Mouse (Mus musculus) neural tube, embryonic 11.5 days (tissue): Measurements from ENCODE around the gene Clec12a. TPM values are rescaled to one million over a fixed set of nuclear protein-coding genes. Genes with fewer than 3 reads are reported as not detected.
"Not testable (repeated sequence)": the region's sequence is repeated elsewhere in the genome, so short reads cannot be mapped to it uniquely, and the experiment has no call there.

Source experiments
- ATAC-seq: fragments of 200-750 bp; cut with Nextera tagmentation; 2 replicates; pipeline ENCODE4 v1.8.0; 2017; ENCODE audit warnings: moderate number of reproducible peaks, mild to moderate bottlenecking, moderate TSS enrichment, moderate library complexity; ENCODE audit not compliant: insufficient read depth, low FRiP score, low TSS enrichment
- DNase-seq: peaks from one replicate; pipeline ENCODE4 v3.0.0-alpha.2; 2015; ENCODE audit warnings: low spot score
- H3K27ac ChIP-seq: fragments of 300-500 bp; sonication (generic); 2 replicates; pipeline ENCODE4 v1.5.1; 2014; ENCODE audit warnings: low read depth, mild to moderate bottlenecking, low read length
- H3K27me3 ChIP-seq: fragments of 300-500 bp; sonication (generic); 2 replicates; pipeline ENCODE4 v1.6.1; 2014; ENCODE audit warnings: mild to moderate bottlenecking, low read length, mixed read lengths; ENCODE audit not compliant: control insufficient read depth, insufficient read depth
- H3K36me3 ChIP-seq: fragments of 300-500 bp; sonication (generic); 2 replicates; pipeline ENCODE4 v1.6.1; 2014; ENCODE audit warnings: mild to moderate bottlenecking, low read length, moderate library complexity, mixed read lengths; ENCODE audit not compliant: control insufficient read depth, insufficient read depth
- H3K4me1 ChIP-seq: fragments of 300-500 bp; sonication (generic); 2 replicates; pipeline ENCODE4 v1.6.1; 2014; ENCODE audit warnings: low read length, mixed read lengths; ENCODE audit not compliant: control insufficient read depth, insufficient read depth
- H3K4me2 ChIP-seq: fragments of 300-500 bp; sonication (generic); 2 replicates; pipeline ENCODE4 v1.6.1; 2014; ENCODE audit warnings: low read depth, mild to moderate bottlenecking, moderate library complexity
- H3K4me3 ChIP-seq: fragments of 300-500 bp; sonication (generic); 2 replicates; pipeline ENCODE4 v1.5.1; 2014; ENCODE audit warnings: low read depth, low read length
- H3K9ac ChIP-seq: fragments of 300-500 bp; sonication (generic); 2 replicates; pipeline ENCODE4 v1.6.1; 2014; ENCODE audit warnings: mild to moderate bottlenecking, low read length
- H3K9me3 ChIP-seq: fragments of 300-500 bp; sonication (generic); 2 replicates; pipeline ENCODE4 v1.6.1; 2016; ENCODE audit warnings: low read length; ENCODE audit not compliant: control insufficient read depth
- WGBS: fragments of 180-500 bp; shearing (Covaris S2); extraction: QIAGEN DNeasy Blood & Tissue Kit; methylation state at CpG from one replicate; pipeline ENCODE4 v1.1.7; 2014; 5-methylcytosine and 5-hydroxymethylcytosine counted together
- polyA plus RNA-seq: library from polyadenylated mRNA; unstranded; fragments of >200 nt; fragmentation: Nextera tagmentation; extraction: Ambion mirVana; gene quantifications from 2 replicates; pipeline ENCODE4 v1.2.1, GENCODE M21; 2014

Clec12a gene
- 0.49 and 0.53 TPM in 2 replicates for polyA plus RNA-seq

DNA sequence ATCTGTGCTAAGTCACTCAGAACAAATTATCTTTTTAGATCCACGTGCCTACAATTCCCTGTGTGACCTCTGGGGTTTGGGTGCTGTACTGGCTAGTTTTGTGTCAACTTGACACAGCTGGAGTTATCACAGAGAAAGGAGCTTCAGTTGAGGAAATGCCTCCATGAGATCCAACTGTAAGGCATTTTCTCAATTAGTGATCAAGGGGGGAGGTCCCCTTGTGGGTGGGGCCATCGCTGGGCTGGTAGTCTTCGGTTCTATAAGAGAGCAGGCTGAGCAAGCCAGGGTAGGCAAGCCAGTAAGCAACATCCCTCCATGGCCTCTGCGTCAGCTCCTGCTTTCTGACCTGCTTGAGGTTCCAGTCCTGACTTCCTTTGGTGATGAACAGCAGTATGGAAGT is at the start of gene Clec12a:
Clec12a (plus strand) TSS at position 301 of the 400 bp plus-strand sequence.
- not testable (repeated sequence) for H3K4me1 ChIP-seq, H3K36me3 ChIP-seq, H3K27me3 ChIP-seq, H3K9me3 ChIP-seq, ATAC-seq, H3K9ac ChIP-seq, H3K4me2 ChIP-seq, H3K27ac ChIP-seq, H3K4me3 ChIP-seq, DNase-seq
- 77% methylated on average over 4 of the region's 4 CpGs for WGBS

DNA sequence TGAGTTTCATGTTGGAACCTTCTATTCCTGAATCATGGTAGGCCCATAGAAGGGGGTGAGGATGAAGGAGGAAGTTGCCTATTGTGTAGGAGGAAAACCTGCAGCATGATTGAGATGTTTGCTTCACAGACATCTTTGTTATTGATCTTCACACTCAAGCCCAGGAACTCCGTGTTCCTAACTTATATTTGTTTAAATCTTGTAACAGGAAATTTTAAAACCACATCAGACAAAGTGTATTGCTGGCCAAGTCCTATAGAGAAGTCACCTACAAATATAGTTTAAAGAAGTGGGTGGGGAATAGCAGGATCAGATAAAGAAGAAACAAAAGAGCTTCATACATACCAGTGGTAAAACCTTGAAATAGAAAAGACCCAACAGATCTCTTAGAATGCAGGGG is 38.3 kb upstream of the Clec12a start:
- ATAC-seq (no peak), DNase-seq (no peak)
- no peak overlapping the region for H3K27ac ChIP-seq
- H3K4me2 ChIP-seq = no peak overlapping the region
- WGBS = 68% methylated on average over 1 of the region's 1 CpGs
- no peak overlapping the region for H3K9ac ChIP-seq
- no peaks in the 10 kb centered on the region for H3K4me1 ChIP-seq
- H3K27me3 ChIP-seq = no peaks in the 10 kb centered on the region
- no peaks in the 10 kb centered on the region for H3K9me3 ChIP-seq
- no peaks in the 10 kb centered on the region for H3K36me3 ChIP-seq
- H3K4me3 ChIP-seq = no peak overlapping the region

GRCm38 (mm10) chr6:129312499-129312898 is 30.0 kb upstream of the Clec12a start:
- ATAC-seq = no peak
- 86% methylated on average over 3 of the region's 3 CpGs for WGBS
- no peak overlapping the region for H3K4me2 ChIP-seq

GRCm38 (mm10) chr6:129314655-129315168 is 27.8 kb upstream of the Clec12a start:
- Histone ChIP-seq H3K9me3 (no peaks in the 10 kb centered on the region), H3K4me3 (no peak overlapping the region), H3K36me3 (no peaks in the 10 kb centered on the region), H3K4me2 (no peak overlapping the region), H3K9ac (no peak overlapping the region), H3K4me1 (no peaks in the 10 kb centered on the region), H3K27me3 (no peaks in the 10 kb centered on the region), H3K27ac (no peak overlapping the region)
- no peak for ATAC-seq
- no peak for DNase-seq
- 87% methylated on average over 3 of the region's 3 CpGs for WGBS

More at GRCm38 (mm10) chr6:129312499-129312898, 30.0 kb upstream of the Clec12a start:
- Histone ChIP-seq H3K36me3 (no peaks in the 10 kb centered on the region), H3K27me3 (no peaks in the 10 kb centered on the region), H3K4me3 (no peak overlapping the region), H3K9ac (no peak overlapping the region), H3K4me1 (no peaks in the 10 kb centered on the region), H3K27ac (no peak overlapping the region), H3K9me3 (no peaks in the 10 kb centered on the region)
- no peak for DNase-seq

GRCm38 (mm10) chr6:129315698-129316097 is 26.8 kb upstream of the Clec12a start:
- H3K27ac ChIP-seq = no peak overlapping the region
- H3K4me1 ChIP-seq = no peaks in the 10 kb centered on the region
- H3K36me3 ChIP-seq = no peaks in the 10 kb centered on the region
- no peak overlapping the region for H3K4me3 ChIP-seq
- ATAC-seq = no peak
- no peaks in the 10 kb centered on the region for H3K27me3 ChIP-seq
- H3K9me3 ChIP-seq = no peaks in the 10 kb centered on the region
- H3K9ac ChIP-seq = no peak overlapping the region
- 86% methylated on average over 1 of the region's 1 CpGs for WGBS
- no peak for DNase-seq
- H3K4me2 ChIP-seq = no peak overlapping the region

DNA sequence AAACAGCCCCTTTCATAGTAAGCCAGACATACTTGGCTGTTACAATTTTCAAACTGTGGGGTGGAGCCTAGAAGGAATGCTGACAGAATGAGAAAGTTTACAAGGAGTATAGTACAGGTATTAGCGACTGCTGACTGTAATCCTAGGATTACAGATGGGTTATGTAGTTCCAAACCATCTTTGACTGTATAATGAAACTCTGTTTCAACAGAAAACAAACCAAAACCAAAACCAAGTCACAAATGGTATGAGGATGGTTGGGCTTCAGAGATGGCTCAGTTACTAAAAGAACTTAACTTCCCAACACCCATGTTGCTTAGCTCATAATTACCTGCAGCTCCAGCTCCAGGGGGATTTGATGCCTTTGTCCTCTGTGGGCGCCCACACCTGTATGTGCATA is 26.0 kb upstream of the Clec12a start:
- Histone ChIP-seq H3K27me3 (no peaks in the 10 kb centered on the region), H3K9me3 (no peaks in the 10 kb centered on the region), H3K4me1 (no peaks in the 10 kb centered on the region), H3K27ac (no peak overlapping the region), H3K4me3 (no peak overlapping the region), H3K36me3 (no peaks in the 10 kb centered on the region), H3K4me2 (no peak overlapping the region), H3K9ac (no peak overlapping the region)
- ATAC-seq (no peak), DNase-seq (no peak)
- 73% methylated on average over 2 of the region's 2 CpGs for WGBS

DNA sequence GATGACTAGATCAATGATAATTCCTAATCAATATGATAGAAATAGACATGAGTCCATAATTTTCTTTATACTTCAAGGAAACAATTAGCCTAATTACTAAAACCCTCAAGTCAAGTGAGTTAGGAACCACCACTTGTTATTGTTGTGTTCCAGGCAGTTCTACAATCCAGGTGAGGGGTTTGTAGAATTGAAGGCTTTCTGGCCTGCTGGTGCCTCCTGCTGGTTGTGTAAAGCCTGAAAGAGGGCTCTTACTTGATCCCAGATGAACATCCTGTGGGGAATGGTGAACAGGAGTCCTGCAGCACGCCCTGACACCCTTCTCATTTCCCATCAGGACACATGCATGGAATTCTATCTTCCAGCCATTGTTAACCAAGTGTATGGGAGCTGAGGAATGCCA is 24.1 kb upstream of the Clec12a start:
- H3K9me3 ChIP-seq = no peaks in the 10 kb centered on the region
- no peaks in the 10 kb centered on the region for H3K36me3 ChIP-seq
- ATAC-seq = no peak
- no peak overlapping the region for H3K4me3 ChIP-seq
- H3K4me1 ChIP-seq = no peaks in the 10 kb centered on the region
- DNase-seq = no peak
- H3K27me3 ChIP-seq = no peaks in the 10 kb centered on the region
- H3K9ac ChIP-seq = no peak overlapping the region
- H3K4me2 ChIP-seq = no peak overlapping the region
- H3K27ac ChIP-seq = no peak overlapping the region
- WGBS = 56% methylated on average over 1 of the region's 1 CpGs

DNA sequence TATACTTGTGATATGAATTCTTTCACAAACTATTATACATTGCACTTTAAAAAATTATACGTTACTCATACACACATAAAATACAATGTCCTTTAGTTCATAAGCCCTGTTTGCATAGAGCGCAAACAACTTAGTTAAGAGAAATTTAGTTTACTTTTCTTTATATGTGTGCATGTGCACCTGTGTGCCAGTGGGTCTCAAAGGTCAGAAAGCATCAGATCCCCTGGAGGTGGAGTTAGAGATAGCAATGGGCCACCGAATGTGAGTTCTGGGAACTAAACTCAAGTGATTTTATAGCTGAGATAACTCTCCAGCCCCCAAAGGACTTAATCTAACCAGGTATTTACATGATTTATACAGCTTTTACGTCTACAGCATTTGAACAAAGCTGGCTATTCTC is 23.2 kb upstream of the Clec12a start:
- Histone ChIP-seq H3K9me3 (no peaks in the 10 kb centered on the region), H3K9ac (no peak overlapping the region), H3K4me2 (no peak overlapping the region), H3K27me3 (no peaks in the 10 kb centered on the region), H3K4me3 (no peak overlapping the region), H3K27ac (no peak overlapping the region), H3K36me3 (no peaks in the 10 kb centered on the region), H3K4me1 (no peaks in the 10 kb centered on the region)
- 80% methylated on average over 4 of the region's 4 CpGs for WGBS
- no peak for DNase-seq
- no peak for ATAC-seq

DNA sequence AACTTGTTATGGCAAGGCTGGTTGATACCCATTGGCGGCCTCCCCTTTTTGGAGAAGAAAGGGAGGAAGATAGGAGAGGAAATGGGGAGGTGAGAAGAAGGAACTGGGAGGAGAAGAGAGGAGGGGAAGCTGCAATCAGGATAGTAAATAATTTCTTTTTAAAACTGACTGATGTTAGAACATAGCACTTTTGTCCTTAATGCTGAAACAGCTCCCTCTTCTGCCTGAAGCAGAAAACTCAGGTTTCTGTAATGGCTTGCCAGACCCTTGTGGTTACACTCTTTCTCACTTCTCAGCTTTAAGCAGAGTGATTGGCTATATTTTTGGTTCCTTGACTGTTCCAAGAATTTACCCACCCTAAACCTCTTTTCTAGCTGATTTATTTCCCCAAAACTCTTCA is 16.5 kb upstream of the Clec12a start:
- no peaks in the 10 kb centered on the region for H3K4me1 ChIP-seq
- no peaks in the 10 kb centered on the region for H3K9me3 ChIP-seq
- ATAC-seq (no peak), DNase-seq (no peak)
- H3K27ac ChIP-seq = no peak overlapping the region
- H3K27me3 ChIP-seq = no peaks in the 10 kb centered on the region
- H3K9ac ChIP-seq = no peak overlapping the region
- H3K4me3 ChIP-seq = no peak overlapping the region
- 82% methylated on average over 1 of the region's 1 CpGs for WGBS
- no peaks in the 10 kb centered on the region for H3K36me3 ChIP-seq
- H3K4me2 ChIP-seq = no peak overlapping the region
